Mouse (Mus musculus) hindbrain, postnatal 0 days (tissue): Measurements from ENCODE around the gene Mpzl2. TPM values are rescaled to one million over a fixed set of nuclear protein-coding genes. Genes with fewer than 3 reads are reported as not detected.

Experiments used
- ATAC-seq: fragments of 200-750 bp; cut with Nextera tagmentation; 2 replicates; pipeline ENCODE4 v1.8.0; 2017; ENCODE audit warnings: mild to moderate bottlenecking, moderate TSS enrichment, moderate library complexity
- DNase-seq: peaks from one replicate; pipeline ENCODE4 v3.0.0-alpha.2; 2015; ENCODE audit warnings: low spot score
- H3K27ac ChIP-seq: fragments of 300-500 bp; sonication (generic); 2 replicates; pipeline ENCODE4 v1.5.1; 2014; ENCODE audit warnings: mild to moderate bottlenecking
- H3K27me3 ChIP-seq: fragments of 300-500 bp; sonication (generic); 2 replicates; pipeline ENCODE4 v1.6.1; 2014; ENCODE audit warnings: low read length, mixed read lengths; ENCODE audit not compliant: insufficient read depth
- H3K36me3 ChIP-seq: fragments of 300-500 bp; sonication (generic); 2 replicates; pipeline ENCODE4 v1.6.1; 2014; ENCODE audit warnings: low read length, mixed read lengths; ENCODE audit not compliant: insufficient read depth
- H3K4me1 ChIP-seq: fragments of 300-500 bp; sonication (generic); 2 replicates; pipeline ENCODE4 v1.6.1; 2014; ENCODE audit warnings: antibody characterized with exemption, low read length, mixed read lengths; ENCODE audit not compliant: insufficient read depth
- H3K4me2 ChIP-seq: fragments of 300-500 bp; sonication (generic); 2 replicates; pipeline ENCODE4 v1.6.1; 2014; ENCODE audit warnings: low read depth, mild to moderate bottlenecking, low read length, moderate library complexity, mixed read lengths
- H3K4me3 ChIP-seq: fragments of 300-500 bp; sonication (generic); 2 replicates; pipeline ENCODE4 v1.5.1; 2014; ENCODE audit warnings: low read length
- H3K9ac ChIP-seq: fragments of 300-500 bp; sonication (generic); replicated peaks from 2 replicates; pipeline ENCODE4 v1.6.1; 2014; ENCODE audit warnings: mild to moderate bottlenecking, low read length, moderate library complexity, mixed read lengths
- H3K9me3 ChIP-seq: fragments of 300-500 bp; sonication (generic); 2 replicates; pipeline ENCODE4 v1.6.1; 2016; ENCODE audit warnings: low read length, mixed read lengths
- CTCF ChIP-seq: IDR thresholded peaks from 2 replicates; pipeline ENCODE4 v1.5.1; 2016; ENCODE audit warnings: antibody characterized with exemption, control low read depth, low read depth
- WGBS: fragments of 180-500 bp; shearing (Covaris S2); extraction: QIAGEN DNeasy Blood & Tissue Kit; methylation state at CpG from one replicate; pipeline ENCODE4 v1.1.7; 2014; 5-methylcytosine and 5-hydroxymethylcytosine counted together
- polyA plus RNA-seq: library from polyadenylated mRNA; unstranded; fragments of >200 nt; fragmentation: Nextera tagmentation; extraction: Ambion mirVana; gene quantifications from 2 replicates; pipeline ENCODE4 v1.2.1, GENCODE M21; 2015
- total RNA-seq: library from RNA; depleted of rRNA; stranded (reverse); fragments of >200 nt; gene quantifications from 2 replicates; pipeline ENCODE4 v1.2.3, GENCODE M21; 2014

The Mpzl2 gene
- total and polyA plus RNA-seq, 2 experiments from 2014 or later: 4.1 TPM

DNA sequence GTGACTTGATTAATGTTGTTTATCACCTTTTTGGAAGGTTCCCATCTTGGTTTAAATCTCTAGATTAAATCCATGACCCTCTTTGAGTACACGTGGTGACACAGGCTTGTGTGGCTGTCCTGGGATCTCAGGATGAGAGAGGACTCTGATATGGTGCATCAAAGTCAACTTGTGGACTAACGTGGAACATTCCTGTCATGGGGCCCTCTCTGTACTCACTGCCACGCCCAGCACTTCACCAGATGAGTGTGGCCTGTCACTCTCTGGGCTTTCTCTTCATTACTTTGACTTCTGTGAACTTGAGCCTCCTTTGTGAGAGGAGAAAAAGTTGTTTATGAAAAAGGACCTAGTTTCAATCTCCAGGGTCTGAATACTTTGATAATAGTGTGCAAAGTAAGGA, 32.2 kb downstream of the Mpzl2 start:
- DNase-seq (no peak), ATAC-seq (no peak)
- H3K27ac ChIP-seq: no peak overlapping the region
- H3K4me1 ChIP-seq: no peaks in the 10 kb centered on the region
- TF ChIP-seq CTCF: no peak
- H3K4me2 ChIP-seq: no peak overlapping the region
- 67% methylated on average over 3 of the region's 3 CpGs for WGBS
- no peaks in the 10 kb centered on the region for H3K27me3 ChIP-seq
- H3K9ac ChIP-seq: no peak overlapping the region
- H3K36me3 ChIP-seq: no peaks in the 10 kb centered on the region
- H3K9me3 ChIP-seq: no peaks in the 10 kb centered on the region
- no peak overlapping the region for H3K4me3 ChIP-seq

DNA sequence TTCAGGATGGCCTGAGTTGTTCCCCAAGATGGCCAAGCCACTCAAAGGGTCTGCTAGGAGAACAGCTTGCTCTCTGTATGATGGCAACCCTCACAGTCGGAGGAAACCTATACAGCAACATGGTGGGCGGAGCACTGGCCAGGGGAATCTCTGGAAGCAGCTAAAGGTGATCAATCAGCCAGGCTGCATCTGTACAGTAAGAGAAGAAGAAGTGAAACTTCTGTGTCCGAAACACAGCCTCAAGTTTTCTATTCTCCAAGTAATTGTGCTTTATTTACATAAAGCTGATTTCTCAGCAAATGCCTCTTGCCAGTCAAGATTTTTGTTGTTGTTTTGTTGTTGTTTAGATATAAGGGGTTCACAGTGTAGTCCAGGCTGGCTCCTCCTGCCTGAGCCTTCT, 38.3 kb downstream of the Mpzl2 start:
- no peak for ATAC-seq

DNA sequence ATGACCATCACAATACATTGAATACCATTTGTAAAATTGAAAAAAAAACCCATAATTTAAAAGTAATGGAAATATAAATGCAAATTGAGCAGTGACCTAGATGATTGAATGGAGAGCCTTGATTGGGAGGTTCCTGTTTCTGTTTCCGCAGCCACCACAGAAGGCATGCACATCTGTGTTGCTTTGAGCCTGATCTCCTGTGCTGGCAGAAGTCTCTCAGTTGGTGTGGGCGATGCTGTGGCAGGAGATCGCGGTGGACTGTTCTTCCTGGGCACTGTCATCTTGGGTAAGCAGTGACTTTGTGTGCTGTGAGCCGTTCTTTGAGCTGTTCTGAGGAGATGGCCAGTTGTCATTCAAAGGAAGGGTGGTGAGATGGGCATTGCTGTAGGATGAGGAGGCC, 39.4 kb downstream of the Mpzl2 start, which contains the start of gene Jaml:
TSS of gene Jaml (plus strand) at position 173 of the 400 bp plus-strand sequence.
- WGBS: 86% methylated on average over 5 of the region's 5 CpGs
- no peak for TF ChIP-seq CTCF
- H3K4me1 ChIP-seq: no peaks in the 10 kb centered on the region
- H3K27ac ChIP-seq: no peak within 1 kb of the TSS
- ATAC-seq: no peak
- H3K9ac ChIP-seq: no peak within 1 kb of the TSS
- DNase-seq: no peak
- no peak within 1 kb of the TSS for H3K4me2 ChIP-seq
- H3K9me3 ChIP-seq: no peaks in the 10 kb centered on the region
- H3K36me3 ChIP-seq: no peaks in the 10 kb centered on the region
- H3K27me3 ChIP-seq: no peaks in the 10 kb centered on the region
- H3K4me3 ChIP-seq: no peak within 1 kb of the TSS

More for the DNA sequence above, 38.3 kb downstream of the Mpzl2 start:
- Histone ChIP-seq H3K9me3 (no peaks in the 10 kb centered on the region), H3K27ac (no peak overlapping the region), H3K4me2 (no peak overlapping the region), H3K27me3 (no peaks in the 10 kb centered on the region), H3K4me1 (no peaks in the 10 kb centered on the region), H3K4me3 (no peak overlapping the region), H3K9ac (no peak overlapping the region), H3K36me3 (no peaks in the 10 kb centered on the region)
- WGBS: 71% methylated on average over 3 of the region's 3 CpGs
- DNase-seq: no peak
- TF ChIP-seq CTCF: no peak

DNA sequence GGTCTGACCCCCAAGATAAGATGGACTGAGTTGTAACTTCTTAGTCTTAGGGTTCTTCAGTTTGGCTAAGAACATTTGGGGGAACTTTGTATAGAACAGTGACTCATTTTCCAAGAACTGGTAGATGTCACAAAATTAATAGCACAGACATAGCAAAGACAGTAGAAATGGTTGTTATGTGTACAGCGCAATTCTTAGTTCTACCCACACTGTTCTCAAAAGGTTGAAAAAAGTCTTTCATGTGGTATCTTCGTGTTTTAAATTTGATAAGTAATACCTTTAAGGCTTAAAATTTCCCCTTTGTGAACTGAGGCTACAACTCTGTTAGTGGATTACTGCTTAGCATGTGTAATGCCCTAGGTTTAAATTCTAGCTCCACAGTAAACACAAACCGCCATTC, 43.5 kb downstream of the Mpzl2 start:
- H3K4me3 ChIP-seq: no peak overlapping the region
- no peak overlapping the region for H3K27ac ChIP-seq
- H3K36me3 ChIP-seq: no peaks in the 10 kb centered on the region
- no peaks in the 10 kb centered on the region for H3K27me3 ChIP-seq
- ATAC-seq (no peak), DNase-seq (no peak)
- no peak for TF ChIP-seq CTCF
- 86% methylated on average over 3 of the region's 3 CpGs for WGBS
- no peaks in the 10 kb centered on the region for H3K9me3 ChIP-seq
- H3K9ac ChIP-seq: no peak overlapping the region
- no peaks in the 10 kb centered on the region for H3K4me1 ChIP-seq
- H3K4me2 ChIP-seq: no peak overlapping the region

DNA sequence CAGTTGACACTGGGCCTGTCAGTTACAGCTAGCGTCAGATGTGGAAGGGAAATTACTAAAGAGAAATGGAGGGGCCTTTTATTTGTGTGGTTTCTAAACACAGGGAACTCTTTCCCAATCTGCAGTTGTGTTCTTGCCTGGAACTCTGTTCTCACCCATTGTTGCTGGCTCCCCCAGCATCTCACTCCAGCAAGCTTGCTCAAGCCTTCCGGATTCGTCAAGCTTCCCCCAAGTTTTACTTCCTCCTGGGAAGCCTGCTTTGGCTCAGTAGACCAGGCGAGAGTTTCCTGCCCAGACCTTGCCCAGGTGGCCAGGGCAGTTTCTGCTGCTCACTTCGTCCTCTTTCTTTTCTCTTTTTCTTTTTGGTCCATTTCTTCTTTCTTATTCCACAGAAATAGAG, 45.0 kb downstream of the Mpzl2 start:
- no peak overlapping the region for H3K27ac ChIP-seq
- DNase-seq (no peak), ATAC-seq (no peak)
- H3K4me3 ChIP-seq: no peak overlapping the region
- H3K4me2 ChIP-seq: no peak overlapping the region
- no peaks in the 10 kb centered on the region for H3K4me1 ChIP-seq
- no peaks in the 10 kb centered on the region for H3K27me3 ChIP-seq
- 69% methylated on average over 5 of the region's 5 CpGs for WGBS
- H3K36me3 ChIP-seq: no peaks in the 10 kb centered on the region
- TF ChIP-seq CTCF: no peak
- no peaks in the 10 kb centered on the region for H3K9me3 ChIP-seq
- H3K9ac ChIP-seq: no peak overlapping the region

DNA sequence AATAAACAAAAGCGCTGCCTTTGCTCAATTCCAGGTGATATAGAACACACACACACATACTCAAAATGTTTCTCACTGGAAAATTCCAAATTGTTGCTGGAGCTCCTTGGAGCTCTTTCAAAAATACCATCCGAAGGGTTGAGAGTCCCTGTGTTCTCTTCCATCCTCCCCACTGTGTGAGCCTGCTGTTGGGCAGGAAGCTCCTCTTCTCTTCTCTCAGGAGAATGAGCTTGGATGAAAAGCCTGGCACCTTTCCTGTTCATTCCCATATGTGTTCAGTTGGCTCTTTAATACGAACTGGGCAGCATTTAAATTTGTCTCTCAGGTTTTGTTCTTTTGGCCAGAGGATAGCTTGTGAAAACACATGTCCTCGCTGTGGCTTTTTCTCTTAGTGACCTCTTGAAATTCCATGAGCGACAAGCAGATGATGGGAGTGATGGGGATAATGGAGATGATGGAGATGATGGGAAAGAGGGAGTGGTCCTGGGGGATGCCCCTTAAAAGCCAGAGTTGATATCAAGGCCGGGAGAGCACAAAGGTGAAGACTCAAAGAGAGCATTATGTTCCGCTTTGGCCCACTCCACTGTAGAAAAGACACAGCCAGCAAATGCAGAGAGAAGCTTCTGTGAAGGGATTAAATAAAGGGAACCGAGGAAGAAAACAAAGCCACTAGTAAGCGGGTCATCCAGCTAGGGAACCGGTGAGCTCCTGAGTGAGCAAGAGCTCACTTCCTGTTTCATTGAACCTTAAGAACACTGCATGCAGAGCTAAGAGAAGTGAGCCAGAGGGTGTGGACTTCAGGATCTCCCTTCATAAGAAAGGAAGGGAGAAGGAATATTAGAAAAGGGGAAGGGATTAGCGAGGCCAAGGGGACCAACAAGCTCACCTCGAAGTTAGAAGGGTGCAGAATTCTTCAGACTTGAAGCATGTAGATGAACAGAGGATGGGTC, 46.4 kb downstream of the Mpzl2 start:
- no peaks in the 10 kb centered on the region for H3K9me3 ChIP-seq
- no peaks in the 10 kb centered on the region for H3K27me3 ChIP-seq
- WGBS: 72% methylated on average over 12 of the region's 12 CpGs
- DNase-seq: no peak
- no peak for ATAC-seq
- H3K4me3 ChIP-seq: no peak overlapping the region
- H3K27ac ChIP-seq: no peak overlapping the region
- no peaks in the 10 kb centered on the region for H3K36me3 ChIP-seq
- TF ChIP-seq CTCF: no peak
- H3K4me2 ChIP-seq: no peak overlapping the region
- no peak overlapping the region for H3K9ac ChIP-seq
- H3K4me1 ChIP-seq: no peaks in the 10 kb centered on the region

DNA sequence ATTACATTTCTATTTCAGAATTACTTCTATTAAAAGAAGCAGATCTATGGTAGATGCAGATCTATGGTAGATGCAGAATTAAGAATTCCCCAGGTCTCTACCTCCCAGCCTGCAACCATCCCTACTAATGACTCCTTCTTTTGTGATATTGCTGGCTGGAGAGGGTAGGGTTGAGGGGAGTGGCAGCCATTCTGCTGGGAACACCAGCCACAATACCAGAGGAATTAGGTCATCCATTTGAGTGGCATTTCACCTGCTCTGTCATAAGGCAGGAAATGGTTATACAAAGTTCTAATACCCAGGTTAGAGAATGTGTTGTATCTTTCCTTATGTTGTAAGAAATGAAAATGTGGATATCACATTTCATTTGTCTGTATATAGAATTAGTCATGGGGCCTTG, 48.4 kb downstream of the Mpzl2 start:
- TF ChIP-seq CTCF: no peak
- no peaks in the 10 kb centered on the region for H3K27me3 ChIP-seq
- no peaks in the 10 kb centered on the region for H3K36me3 ChIP-seq
- no peak for DNase-seq
- no peak overlapping the region for H3K4me2 ChIP-seq
- no peak overlapping the region for H3K9ac ChIP-seq
- ATAC-seq: no peak
- H3K4me1 ChIP-seq: no peaks in the 10 kb centered on the region
- no peak overlapping the region for H3K4me3 ChIP-seq
- no peaks in the 10 kb centered on the region for H3K9me3 ChIP-seq
- no peak overlapping the region for H3K27ac ChIP-seq
